Mouse (Mus musculus): ENCODE measurements around the gene Shisa8. TPM values are rescaled to one million over a fixed set of nuclear protein-coding genes. Genes with fewer than 3 reads are reported as not detected.

The Shisa8 gene
- polyA plus RNA-seq, 1 experiment from 2014 or later, result 4.2 TPM

DNA sequence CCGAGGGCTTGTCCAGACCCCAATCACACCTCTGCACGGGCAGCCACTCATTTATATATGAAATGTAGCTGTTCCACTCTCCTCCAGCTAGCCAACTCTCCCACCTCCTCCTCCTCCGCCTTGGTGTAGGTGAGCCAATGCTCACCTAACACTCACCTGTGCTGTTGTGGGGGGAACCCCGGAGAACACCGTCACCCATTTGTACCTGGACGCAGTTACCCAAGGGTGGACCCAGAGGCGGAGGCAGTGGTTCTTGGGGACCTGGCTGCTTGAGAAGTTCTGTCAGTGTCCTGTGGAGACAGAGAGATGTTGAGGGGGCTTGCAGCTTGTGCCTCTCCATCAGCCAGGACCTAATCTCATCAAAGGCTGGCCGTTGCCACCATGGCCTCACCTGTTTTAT lies 4.3 kb downstream of the Shisa8 start:
- peaks cover 45% of the 10 kb centered on the region for H3K27me3 ChIP-seq (replicated peaks; ENCODE audit: control insufficient read depth, insufficient read depth, low read length)
- WGBS, result 85% methylated on average over 8 of the region's 8 CpGs
- H3K4me1 ChIP-seq (ENCODE audit: control insufficient read depth, insufficient read depth, low read depth, low read length), result peaks cover 41% of the 10 kb centered on the region

DNA sequence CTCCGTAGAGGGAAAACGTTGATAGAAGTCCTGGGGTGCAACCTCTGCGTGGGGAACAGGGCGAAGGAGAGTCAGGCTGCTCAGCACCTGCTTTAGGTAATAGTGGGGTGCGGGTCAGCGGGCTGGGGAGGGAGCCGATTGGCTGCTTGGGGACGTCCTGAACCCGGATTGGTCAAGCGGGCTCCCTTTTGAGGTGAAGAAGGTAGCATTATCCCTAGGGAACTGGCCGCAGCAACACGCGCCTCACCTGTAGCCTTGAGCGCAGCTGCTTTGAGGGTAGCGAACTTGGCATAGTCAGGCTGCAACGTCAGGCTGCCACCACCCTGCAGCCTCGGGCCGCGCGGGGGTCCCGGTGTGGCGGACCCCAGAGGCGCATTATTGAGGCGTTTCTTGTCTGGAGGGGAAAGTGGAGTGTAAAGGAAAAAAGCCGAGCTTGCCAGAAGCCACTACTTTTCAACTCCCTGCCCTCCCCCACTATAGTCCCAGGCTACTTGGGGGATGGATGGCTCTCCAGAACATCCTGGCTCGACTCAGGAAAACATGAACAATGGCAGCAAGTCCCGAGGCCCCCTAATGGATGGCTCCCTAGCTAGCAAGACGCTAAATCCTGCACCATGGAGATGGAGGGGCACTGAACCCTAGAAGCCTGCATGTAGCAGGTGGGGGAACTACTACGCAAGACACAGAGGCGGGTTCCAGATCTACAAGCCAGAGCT lies 5.0 kb downstream of the Shisa8 start:
- ATAC-seq, result no peak
- H3K27me3 ChIP-seq (replicated peaks; ENCODE audit: control insufficient read depth, insufficient read depth, low read length), result peaks cover 38% of the 10 kb centered on the region
- WGBS, result 15% methylated on average over 30 of the region's 30 CpGs
- no peaks in the 10 kb centered on the region for H3K9me3 ChIP-seq (ENCODE audit: control insufficient read depth, low read length)
- peaks cover 5% of the 10 kb centered on the region; the same call in 1 of the 2 replicates for H3K36me3 ChIP-seq (ENCODE audit: control insufficient read depth, insufficient read depth, low read length)
- H3K27ac ChIP-seq (ENCODE audit: low read depth, low read length), result no peak overlapping the region
- no peak overlapping the region for H3K4me3 ChIP-seq (ENCODE audit: low read length)
- peaks cover 40% of the 10 kb centered on the region for H3K4me1 ChIP-seq (ENCODE audit: control insufficient read depth, insufficient read depth, low read depth, low read length)
- H3K4me2 ChIP-seq (ENCODE audit: low read length), result peak overlapping the region; percentile 31
- H3K9ac ChIP-seq (ENCODE audit: low read depth, low read length), result no peak overlapping the region; the same call in 1 of the 2 replicates

More for the DNA sequence above, 4.3 kb downstream of the Shisa8 start:
- Histone ChIP-seq H3K4me3 (ENCODE audit: low read length) (no peak overlapping the region), H3K9ac (ENCODE audit: low read depth, low read length) (no peak overlapping the region), H3K4me2 (ENCODE audit: low read length) (no peak overlapping the region), H3K27ac (ENCODE audit: low read depth, low read length) (no peak overlapping the region), H3K36me3 (ENCODE audit: control insufficient read depth, insufficient read depth, low read length) (peaks cover 4% of the 10 kb centered on the region; the same call in 1 of the 2 replicates), H3K9me3 (ENCODE audit: control insufficient read depth, low read length) (no peaks in the 10 kb centered on the region)
- no peak for ATAC-seq

DNA sequence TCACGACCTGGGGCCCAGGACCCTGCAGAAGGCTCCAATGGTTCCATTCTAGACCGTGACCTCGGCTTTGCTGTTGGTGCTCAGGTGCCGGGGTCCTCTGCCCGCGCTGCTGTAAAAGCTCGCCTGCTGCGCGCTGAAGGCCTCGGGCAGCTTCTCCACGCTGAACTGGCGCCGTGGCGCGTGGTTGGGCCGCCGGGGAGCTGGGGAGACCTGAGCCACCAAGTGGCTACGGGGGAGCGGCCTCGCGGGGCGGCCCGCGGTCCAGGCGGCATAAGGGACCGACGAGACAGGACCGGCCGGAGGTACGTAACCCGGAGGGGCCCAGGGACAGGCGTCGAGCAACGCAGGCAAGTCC lies 5.5 kb downstream of the Shisa8 start:
- H3K4me2 ChIP-seq (ENCODE audit: low read length), result peak overlapping the region; percentile 31
- peaks cover 34% of the 10 kb centered on the region for H3K27me3 ChIP-seq (replicated peaks; ENCODE audit: control insufficient read depth, insufficient read depth, low read length)

DNA sequence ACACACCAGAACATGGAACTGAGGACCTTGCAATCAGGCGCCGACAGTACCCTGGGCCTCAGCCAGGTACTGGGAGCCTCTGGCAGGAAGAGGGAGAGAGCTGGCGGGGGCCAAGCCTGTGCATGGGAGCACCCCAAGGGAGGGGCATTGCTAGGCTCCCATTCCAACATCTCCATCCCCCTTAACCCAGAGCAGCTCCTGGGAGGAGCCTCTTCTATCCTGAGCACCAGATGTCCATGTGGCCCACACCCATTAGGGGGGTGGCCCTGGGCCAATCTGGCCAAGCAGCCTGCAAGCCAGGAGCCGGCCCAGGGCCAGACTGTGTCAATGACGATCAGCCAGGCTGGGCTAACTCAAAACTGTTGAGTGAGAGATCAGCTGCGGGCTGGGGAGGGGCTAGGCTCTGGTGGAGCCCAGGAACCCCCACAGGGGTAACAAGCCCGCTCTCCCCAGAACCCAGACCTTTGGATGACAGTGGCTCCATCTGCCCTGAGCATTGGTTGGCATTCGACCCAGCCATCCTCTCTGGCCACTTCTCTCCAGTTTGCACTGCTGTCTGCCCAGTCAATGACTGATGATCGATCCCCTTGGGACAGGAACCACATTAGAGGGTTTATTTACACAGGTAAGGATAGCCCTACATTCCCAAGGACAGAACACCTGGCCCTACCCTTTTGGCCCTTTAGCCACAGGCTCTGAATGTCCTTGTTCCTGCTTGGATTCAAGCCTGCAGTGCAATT lies 6.1 kb downstream of the Shisa8 start:
- H3K9ac ChIP-seq (ENCODE audit: low read depth, low read length), result no peak overlapping the region; the same call in 1 of the 2 replicates
- H3K4me2 ChIP-seq (ENCODE audit: low read length), result no peak overlapping the region
- 43% methylated on average over 9 of the region's 9 CpGs for WGBS
- H3K27me3 ChIP-seq (replicated peaks; ENCODE audit: control insufficient read depth, insufficient read depth, low read length), result peaks cover 30% of the 10 kb centered on the region
- no peaks in the 10 kb centered on the region for H3K9me3 ChIP-seq (ENCODE audit: control insufficient read depth, low read length)
- H3K27ac ChIP-seq (ENCODE audit: low read depth, low read length), result no peak overlapping the region
- peak; percentile 89 for ATAC-seq
- H3K36me3 ChIP-seq (ENCODE audit: control insufficient read depth, insufficient read depth, low read length), result peaks cover 8% of the 10 kb centered on the region; the same call in 1 of the 2 replicates
- H3K4me1 ChIP-seq (ENCODE audit: control insufficient read depth, insufficient read depth, low read depth, low read length), result peaks cover 29% of the 10 kb centered on the region
- H3K4me3 ChIP-seq (ENCODE audit: low read length), result no peak overlapping the region

More for the DNA sequence above, 5.5 kb downstream of the Shisa8 start:
- Histone ChIP-seq H3K9me3 (ENCODE audit: control insufficient read depth, low read length) (no peaks in the 10 kb centered on the region), H3K9ac (ENCODE audit: low read depth, low read length) (peak overlapping the region; percentile 39; the same call in 1 of the 2 replicates), H3K4me1 (ENCODE audit: control insufficient read depth, insufficient read depth, low read depth, low read length) (peaks cover 34% of the 10 kb centered on the region), H3K4me3 (ENCODE audit: low read length) (no peak overlapping the region), H3K36me3 (ENCODE audit: control insufficient read depth, insufficient read depth, low read length) (peaks cover 6% of the 10 kb centered on the region; the same call in 1 of the 2 replicates), H3K27ac (ENCODE audit: low read depth, low read length) (no peak overlapping the region)
- ATAC-seq, result no peak
- 16% methylated on average over 34 of the region's 34 CpGs for WGBS

DNA sequence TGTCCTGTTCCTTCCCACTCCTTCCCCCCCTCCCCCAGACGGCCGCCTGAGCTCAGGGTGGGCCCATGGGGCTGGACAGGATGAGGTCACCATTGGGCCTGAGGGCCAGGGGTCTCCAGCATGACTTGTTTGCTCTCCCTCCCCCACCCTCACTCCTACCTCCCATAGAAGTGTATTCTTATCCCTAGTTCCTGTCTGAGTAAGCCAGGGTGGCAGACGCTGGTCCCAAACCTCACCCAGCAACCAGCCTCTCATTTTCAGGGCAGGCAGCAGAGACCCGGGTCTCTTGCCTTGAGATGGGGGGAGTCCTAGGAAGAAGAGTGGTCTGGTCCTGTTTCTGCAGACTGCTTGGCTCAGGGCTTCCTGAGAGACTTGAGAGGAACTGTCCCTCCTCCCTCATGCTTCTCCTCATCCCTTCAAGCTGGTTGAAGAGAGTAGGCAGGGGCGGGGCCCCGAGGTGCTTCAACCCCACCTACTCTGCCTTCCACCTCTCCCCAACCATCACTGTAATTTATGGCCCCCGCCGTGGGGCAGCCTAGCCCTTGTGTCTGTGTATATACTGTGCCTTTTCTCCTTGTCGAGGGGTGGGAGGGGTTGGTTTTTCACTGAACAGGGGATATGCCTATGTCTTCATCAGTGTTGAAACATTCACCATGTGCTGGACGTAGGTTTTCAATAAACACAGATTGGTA lies 7.8 kb downstream of the Shisa8 start:
- H3K4me1 ChIP-seq (ENCODE audit: control insufficient read depth, insufficient read depth, low read depth, low read length), result peaks cover 25% of the 10 kb centered on the region
- ATAC-seq, result no peak
- peaks cover 14% of the 10 kb centered on the region for H3K27me3 ChIP-seq (replicated peaks; ENCODE audit: control insufficient read depth, insufficient read depth, low read length)
- no peak overlapping the region for H3K4me2 ChIP-seq (ENCODE audit: low read length)
- peaks cover 21% of the 10 kb centered on the region for H3K36me3 ChIP-seq (ENCODE audit: control insufficient read depth, insufficient read depth, low read length)
- no peak overlapping the region for H3K27ac ChIP-seq (ENCODE audit: low read depth, low read length)
- WGBS, result 71% methylated on average over 10 of the region's 10 CpGs
- H3K9ac ChIP-seq (ENCODE audit: low read depth, low read length), result no peak overlapping the region
- H3K4me3 ChIP-seq (ENCODE audit: low read length), result no peak overlapping the region
- H3K9me3 ChIP-seq (ENCODE audit: control insufficient read depth, low read length), result no peaks in the 10 kb centered on the region

DNA sequence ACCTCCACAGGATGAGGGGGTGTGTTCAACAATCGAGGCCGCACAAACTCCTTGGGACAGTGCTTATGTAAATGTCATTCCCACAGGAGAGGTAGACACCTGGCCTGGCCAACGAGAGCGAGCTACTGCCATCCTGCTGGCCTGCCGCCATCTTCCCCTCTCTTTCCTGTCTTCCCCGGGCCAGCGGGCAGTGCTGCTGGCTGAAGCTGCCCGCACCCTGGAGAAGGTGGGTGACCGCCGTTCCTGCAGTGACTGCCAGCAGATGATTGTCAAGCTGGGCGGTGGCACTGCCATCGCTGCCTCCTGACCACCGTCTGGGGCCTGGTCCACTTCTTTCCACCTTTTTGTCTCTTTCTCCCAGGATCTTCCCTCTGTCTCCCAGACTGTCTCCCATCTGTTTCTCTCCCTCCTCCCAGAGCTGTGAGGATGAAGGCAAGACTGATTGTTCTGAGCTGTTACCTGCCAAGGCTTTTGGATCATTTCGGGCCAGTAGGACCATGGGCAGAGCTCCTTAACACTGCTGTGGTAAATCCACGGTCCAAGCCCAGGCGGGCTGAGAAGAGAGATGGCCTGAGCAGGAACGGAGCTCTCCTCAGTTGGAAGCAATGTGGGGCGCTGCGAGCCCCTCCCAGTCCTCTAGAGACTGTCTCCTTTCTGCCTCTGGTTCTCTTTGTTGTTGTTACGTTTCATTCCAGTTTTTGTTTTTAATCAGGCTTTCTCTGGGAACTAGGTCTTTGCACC lies 8.8 kb downstream of the Shisa8 start:
- Histone ChIP-seq H3K4me3 (ENCODE audit: low read length) (no peak overlapping the region), H3K36me3 (ENCODE audit: control insufficient read depth, insufficient read depth, low read length) (peaks cover 31% of the 10 kb centered on the region), H3K9ac (ENCODE audit: low read depth, low read length) (no peak overlapping the region), H3K4me2 (ENCODE audit: low read length) (no peak overlapping the region), H3K27ac (ENCODE audit: low read depth, low read length) (no peak overlapping the region), H3K4me1 (ENCODE audit: control insufficient read depth, insufficient read depth, low read depth, low read length) (peaks cover 25% of the 10 kb centered on the region), H3K27me3 (replicated peaks; ENCODE audit: control insufficient read depth, insufficient read depth, low read length) (peaks cover 8% of the 10 kb centered on the region), H3K9me3 (ENCODE audit: control insufficient read depth, low read length) (no peaks in the 10 kb centered on the region)
- ATAC-seq, result no peak
- 62% methylated on average over 20 of the region's 20 CpGs for WGBS

DNA sequence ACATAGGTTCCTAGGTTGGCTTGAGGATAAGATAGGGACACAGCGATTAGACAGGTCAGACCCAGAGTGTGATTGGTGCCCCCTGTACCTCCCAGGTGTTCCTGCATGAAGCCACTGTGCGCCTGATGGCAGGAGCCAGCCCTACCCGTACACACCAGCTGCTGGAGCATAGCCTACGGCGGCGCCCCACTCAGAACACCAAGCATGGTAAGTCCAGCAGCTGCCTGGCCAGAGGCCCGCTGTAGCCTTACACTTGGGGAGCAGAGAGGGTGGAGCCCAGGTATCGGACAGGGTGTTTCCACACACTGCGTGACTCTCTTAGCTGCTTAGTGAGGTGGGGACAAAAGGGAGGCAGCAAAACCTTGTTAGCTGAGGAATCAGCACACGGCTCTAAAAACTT lies 9.5 kb downstream of the Shisa8 start:
- H3K4me2 ChIP-seq (ENCODE audit: low read length), result no peak overlapping the region
- no peak overlapping the region for H3K4me3 ChIP-seq (ENCODE audit: low read length)
- H3K36me3 ChIP-seq (ENCODE audit: control insufficient read depth, insufficient read depth, low read length), result peaks cover 35% of the 10 kb centered on the region
- no peak overlapping the region for H3K9ac ChIP-seq (ENCODE audit: low read depth, low read length)
- peaks cover 25% of the 10 kb centered on the region for H3K4me1 ChIP-seq (ENCODE audit: control insufficient read depth, insufficient read depth, low read depth, low read length)
- no peak overlapping the region for H3K27ac ChIP-seq (ENCODE audit: low read depth, low read length)
- no peaks in the 10 kb centered on the region for H3K9me3 ChIP-seq (ENCODE audit: control insufficient read depth, low read length)
- 93% methylated on average over 10 of the region's 10 CpGs for WGBS
- peaks cover 3% of the 10 kb centered on the region; the same call in 1 of the 2 replicates for H3K27me3 ChIP-seq (replicated peaks; ENCODE audit: control insufficient read depth, insufficient read depth, low read length)
- ATAC-seq, result no peak

DNA sequence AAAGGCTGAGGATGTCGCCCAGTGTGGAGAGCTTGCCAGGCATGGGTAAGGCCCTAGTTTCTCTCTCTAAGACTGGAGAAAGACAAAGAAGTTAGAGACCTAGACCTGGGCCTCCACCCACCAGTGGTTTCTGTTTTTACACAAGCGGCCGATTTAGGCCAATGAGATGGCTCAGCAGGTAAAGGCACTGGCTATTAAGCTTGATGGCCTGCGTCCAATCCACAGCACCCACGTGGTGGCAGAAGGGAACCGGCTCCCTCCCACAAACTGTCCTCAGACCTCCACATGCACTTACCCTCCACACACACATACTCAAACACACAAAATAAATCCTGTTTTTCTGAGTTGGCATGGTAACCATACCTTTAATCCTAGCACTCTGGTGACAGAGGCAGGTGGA lies 10.5 kb downstream of the Shisa8 start:
- Histone ChIP-seq H3K4me2 (ENCODE audit: low read length) (no peak overlapping the region), H3K4me3 (ENCODE audit: low read length) (no peak overlapping the region), H3K4me1 (ENCODE audit: control insufficient read depth, insufficient read depth, low read depth, low read length) (peaks cover 16% of the 10 kb centered on the region), H3K27ac (ENCODE audit: low read depth, low read length) (no peak overlapping the region), H3K9ac (ENCODE audit: low read depth, low read length) (no peak overlapping the region), H3K36me3 (ENCODE audit: control insufficient read depth, insufficient read depth, low read length) (peaks cover 43% of the 10 kb centered on the region), H3K27me3 (replicated peaks; ENCODE audit: control insufficient read depth, insufficient read depth, low read length) (peaks cover 3% of the 10 kb centered on the region; the same call in 1 of the 2 replicates), H3K9me3 (ENCODE audit: control insufficient read depth, low read length) (no peaks in the 10 kb centered on the region)
- WGBS, result 86% methylated on average over 6 of the region's 6 CpGs
- no peak for ATAC-seq

All from hindbrain, embryonic 16.5 days (tissue).